Mouse (Mus musculus): Measurements from ENCODE around the gene Aurkaip1. TPM values are rescaled to one million over a fixed set of nuclear protein-coding genes. Genes with fewer than 3 reads are reported as not detected.

Aurkaip1 gene
- polyA plus RNA-seq, 1 experiment from 2014 or later, result 170 TPM

- DNase-seq (ENCODE audit: low spot score), result peak; percentile 29
- WGBS, result 9% methylated on average over 12 of the region's 12 CpGs
Measured at GRCm38 (mm10) chr4:155802741-155803339, 28.2 kb upstream of the Aurkaip1 start, which contains the start of gene Mrpl20. TSS of gene Mrpl20 (plus strand) at chr4:155802878.

GRCm38 (mm10) chr4:155803340-155804041 lies 27.6 kb upstream of the Aurkaip1 start:
- H3K4me1 ChIP-seq, result peaks cover 18% of the 10 kb centered on the region
- peak; percentile 97 for DNase-seq (ENCODE audit: low spot score)
- under 1% methylated on average over 58 of the region's 58 CpGs for WGBS
- H3K36me3 ChIP-seq (replicated peaks), result peaks cover 36% of the 10 kb centered on the region
- H3K27me3 ChIP-seq (replicated peaks; ENCODE audit: low read depth, poor library complexity, severe bottlenecking), result no peaks in the 10 kb centered on the region
- H3K9me3 ChIP-seq, result no peaks in the 10 kb centered on the region
- peak overlapping the region; percentile 87 for H3K27ac ChIP-seq (replicated peaks)
- H3K4me3 ChIP-seq, result peak overlapping the region; percentile 98

More at GRCm38 (mm10) chr4:155802741-155803339, 28.2 kb upstream of the Aurkaip1 start, which contains the start of gene Mrpl20:
- peaks cover 30% of the 10 kb centered on the region for H3K36me3 ChIP-seq (replicated peaks)
- peak within 1 kb of the TSS; percentile 87 for H3K27ac ChIP-seq (replicated peaks)
- peak within 1 kb of the TSS; percentile 98 for H3K4me3 ChIP-seq
- H3K27me3 ChIP-seq (replicated peaks; ENCODE audit: low read depth, poor library complexity, severe bottlenecking), result no peaks in the 10 kb centered on the region
- H3K4me1 ChIP-seq, result peaks cover 18% of the 10 kb centered on the region
- H3K9me3 ChIP-seq, result no peaks in the 10 kb centered on the region

- H3K27ac ChIP-seq (replicated peaks), result no peak overlapping the region
- no peaks in the 10 kb centered on the region for H3K9me3 ChIP-seq
- WGBS, result 85% methylated on average over 3 of the region's 3 CpGs
- no peak overlapping the region for H3K4me3 ChIP-seq
- peaks cover 26% of the 10 kb centered on the region for H3K4me1 ChIP-seq
- no peaks in the 10 kb centered on the region for H3K27me3 ChIP-seq (replicated peaks; ENCODE audit: low read depth, poor library complexity, severe bottlenecking)
- no peak for DNase-seq (ENCODE audit: low spot score)
- H3K36me3 ChIP-seq (replicated peaks), result peaks cover 68% of the 10 kb centered on the region
Measured at GRCm38 (mm10) chr4:155807841-155808240, 23.2 kb upstream of the Aurkaip1 start.

- peaks cover 23% of the 10 kb centered on the region for H3K4me1 ChIP-seq
- DNase-seq (ENCODE audit: low spot score), result peak; percentile 98
- no peaks in the 10 kb centered on the region for H3K27me3 ChIP-seq (replicated peaks; ENCODE audit: low read depth, poor library complexity, severe bottlenecking)
- H3K9me3 ChIP-seq, result no peaks in the 10 kb centered on the region
- peak within 1 kb of the TSS; percentile 98 for H3K27ac ChIP-seq (replicated peaks)
- H3K4me3 ChIP-seq, result peak within 1 kb of the TSS; percentile 100
- peaks cover 86% of the 10 kb centered on the region for H3K36me3 ChIP-seq (replicated peaks)
- WGBS, result under 1% methylated on average over 60 of the region's 60 CpGs
Measured at GRCm38 (mm10) chr4:155811929-155812664, 19.0 kb upstream of the Aurkaip1 start, which contains the start of gene Ccnl2. TSS of gene Ccnl2 (plus strand) at chr4:155812489.

- peak overlapping the region; percentile 98 for H3K27ac ChIP-seq (replicated peaks)
- peaks cover 86% of the 10 kb centered on the region for H3K36me3 ChIP-seq (replicated peaks)
- peak; percentile 54 for DNase-seq (ENCODE audit: low spot score)
- H3K27me3 ChIP-seq (replicated peaks; ENCODE audit: low read depth, poor library complexity, severe bottlenecking), result no peaks in the 10 kb centered on the region
- H3K4me1 ChIP-seq, result peaks cover 23% of the 10 kb centered on the region
- whole genome bisulfite sequencing, result under 1% methylated on average over 49 of the region's 49 CpGs
- peak overlapping the region; percentile 100 for H3K4me3 ChIP-seq
- no peaks in the 10 kb centered on the region for H3K9me3 ChIP-seq
Measured at GRCm38 (mm10) chr4:155812665-155813181, 18.3 kb upstream of the Aurkaip1 start.

GRCm38 (mm10) chr4:155817533-155817932 lies 13.5 kb upstream of the Aurkaip1 start:
- Histone ChIP-seq H3K27ac (replicated peaks) (no peak overlapping the region), H3K4me3 (no peak overlapping the region), H3K4me1 (peaks cover 14% of the 10 kb centered on the region), H3K27me3 (replicated peaks; ENCODE audit: low read depth, poor library complexity, severe bottlenecking) (no peaks in the 10 kb centered on the region), H3K9me3 (no peaks in the 10 kb centered on the region), H3K36me3 (replicated peaks) (peaks cover 95% of the 10 kb centered on the region)
- DNase-seq (ENCODE audit: low spot score), result no peak
- WGBS, result 87% methylated on average over 4 of the region's 4 CpGs

GRCm38 (mm10) chr4:155821025-155821424 lies 10.0 kb upstream of the Aurkaip1 start:
- no peaks in the 10 kb centered on the region for H3K27me3 ChIP-seq (replicated peaks; ENCODE audit: low read depth, poor library complexity, severe bottlenecking)
- H3K4me3 ChIP-seq, result no peak overlapping the region
- WGBS, result 81% methylated on average over 7 of the region's 7 CpGs
- no peaks in the 10 kb centered on the region for H3K4me1 ChIP-seq
- no peaks in the 10 kb centered on the region for H3K9me3 ChIP-seq
- no peak overlapping the region for H3K27ac ChIP-seq (replicated peaks)
- H3K36me3 ChIP-seq (replicated peaks), result peaks cover 100% of the 10 kb centered on the region
- peak; percentile 32 for DNase-seq (ENCODE audit: low spot score)

GRCm38 (mm10) chr4:155823443-155823842 lies 7.6 kb upstream of the Aurkaip1 start:
- Histone ChIP-seq H3K4me1 (no peaks in the 10 kb centered on the region), H3K27me3 (replicated peaks; ENCODE audit: low read depth, poor library complexity, severe bottlenecking) (no peaks in the 10 kb centered on the region), H3K36me3 (replicated peaks) (peaks cover 100% of the 10 kb centered on the region), H3K9me3 (no peaks in the 10 kb centered on the region), H3K4me3 (no peak overlapping the region), H3K27ac (replicated peaks) (no peak overlapping the region)
- 97% methylated on average over 16 of the region's 16 CpGs for WGBS
- DNase-seq (ENCODE audit: low spot score), result no peak

GRCm38 (mm10) chr4:155829866-155830265 lies 1.2 kb upstream of the Aurkaip1 start:
- DNase-seq (ENCODE audit: low spot score), result no peak
- 91% methylated on average over 4 of the region's 4 CpGs for WGBS
- H3K4me1 ChIP-seq, result peaks cover 24% of the 10 kb centered on the region
- no peak overlapping the region for H3K27ac ChIP-seq (replicated peaks)
- no peak overlapping the region for H3K4me3 ChIP-seq
- H3K9me3 ChIP-seq, result no peaks in the 10 kb centered on the region
- H3K27me3 ChIP-seq (replicated peaks; ENCODE audit: low read depth, poor library complexity, severe bottlenecking), result no peaks in the 10 kb centered on the region
- peaks cover 66% of the 10 kb centered on the region for H3K36me3 ChIP-seq (replicated peaks)

- Histone ChIP-seq H3K27me3 (replicated peaks; ENCODE audit: low read depth, poor library complexity, severe bottlenecking) (no peaks in the 10 kb centered on the region), H3K4me1 (peaks cover 24% of the 10 kb centered on the region), H3K27ac (replicated peaks) (no peak overlapping the region), H3K36me3 (replicated peaks) (peaks cover 64% of the 10 kb centered on the region), H3K9me3 (no peaks in the 10 kb centered on the region), H3K4me3 (peak overlapping the region; percentile 93)
- 57% methylated on average over 8 of the region's 8 CpGs for WGBS
- no peak for DNase-seq (ENCODE audit: low spot score)
Measured at GRCm38 (mm10) chr4:155830596-155830995, 476 bp upstream of the Aurkaip1 start.

GRCm38 (mm10) chr4:155831831-155832230 lies 759 bp downstream of the Aurkaip1 start:
- Histone ChIP-seq H3K27ac (replicated peaks) (peak overlapping the region; percentile 86), H3K9me3 (no peaks in the 10 kb centered on the region), H3K4me1 (peaks cover 24% of the 10 kb centered on the region), H3K4me3 (peak overlapping the region; percentile 93), H3K27me3 (replicated peaks; ENCODE audit: low read depth, poor library complexity, severe bottlenecking) (no peaks in the 10 kb centered on the region), H3K36me3 (replicated peaks) (peaks cover 52% of the 10 kb centered on the region)
- 1% methylated on average over 25 of the region's 25 CpGs for WGBS
- no peak for DNase-seq (ENCODE audit: low spot score)

GRCm38 (mm10) chr4:155832321-155832720 lies 1.2 kb downstream of the Aurkaip1 start:
- Histone ChIP-seq H3K27me3 (replicated peaks; ENCODE audit: low read depth, poor library complexity, severe bottlenecking) (no peaks in the 10 kb centered on the region), H3K9me3 (no peaks in the 10 kb centered on the region), H3K36me3 (replicated peaks) (peaks cover 47% of the 10 kb centered on the region), H3K4me1 (peaks cover 24% of the 10 kb centered on the region), H3K4me3 (peak overlapping the region; percentile 93), H3K27ac (replicated peaks) (peak overlapping the region; percentile 86)
- WGBS, result 56% methylated on average over 10 of the region's 10 CpGs
- no peak for DNase-seq (ENCODE audit: low spot score)
